Mouse (Mus musculus) ZHBTc4 (cell line): ENCODE measurements around the gene Polh.

Experiments
- DNase-seq: peaks from one replicate; pipeline ENCODE4 v3.0.0-alpha.2; 2011; ENCODE audit warnings: low read depth, low spot score

The Polh gene

DNA sequence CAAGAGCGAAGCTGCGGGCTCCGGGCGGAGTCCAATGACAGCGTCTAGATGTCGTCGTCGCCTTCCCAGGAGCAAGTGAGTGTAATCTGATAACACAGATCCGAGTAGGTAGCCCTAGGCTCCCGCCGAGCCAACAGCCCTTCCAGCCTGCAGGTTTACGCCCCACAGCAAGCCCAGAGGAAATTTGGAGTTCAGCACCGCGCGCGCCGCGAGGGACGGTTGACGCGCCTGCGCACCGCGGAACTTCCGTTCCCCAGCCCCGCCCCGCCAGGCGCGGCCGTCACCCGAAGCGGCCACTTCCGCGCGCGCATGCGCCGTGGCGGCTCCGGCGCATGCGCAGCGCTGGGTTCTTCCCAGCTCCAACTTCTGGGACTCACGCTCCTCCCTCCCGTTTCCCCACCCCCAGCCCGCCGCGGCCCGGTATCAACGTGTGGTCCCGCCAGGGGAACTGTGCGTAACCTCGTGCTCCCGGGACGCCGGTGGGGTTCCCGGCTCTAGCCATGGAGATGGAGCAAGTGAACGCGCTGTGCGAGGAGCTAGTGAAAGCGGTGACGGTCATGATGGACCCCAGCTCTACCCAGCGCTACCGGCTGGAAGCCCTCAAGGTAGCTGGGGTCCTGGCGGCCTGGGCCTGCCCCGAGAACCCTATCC, at the start of gene Polh, which contains the start of gene Xpo5:
Polh (minus strand) TSS at position 225 of the 651 bp plus-strand sequence.
Xpo5 (plus strand) TSS at position 362 of the 651 bp plus-strand sequence.
- peak; percentile 99 for DNase-seq

DNA sequence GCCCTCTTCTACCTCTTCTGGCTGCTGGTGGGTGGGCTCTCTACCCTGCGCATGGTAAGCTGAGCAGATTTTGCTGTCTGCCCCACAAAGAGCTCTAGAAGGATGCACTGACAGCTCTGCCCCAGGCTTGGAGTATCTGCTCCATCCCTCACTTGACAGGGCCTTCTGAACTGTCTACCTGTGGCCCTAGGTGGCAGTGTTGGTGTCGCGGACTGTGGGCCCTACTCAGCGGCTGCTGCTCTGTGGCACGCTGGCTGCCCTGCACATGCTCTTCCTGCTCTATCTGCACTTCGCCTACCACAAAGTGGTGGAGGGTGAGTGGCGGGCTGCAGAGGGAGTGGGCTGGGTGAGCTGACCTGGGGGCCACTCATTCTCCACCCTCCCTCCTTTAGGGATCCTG, 48.7 kb upstream of the Polh start:
- DNase-seq = peak; percentile 59

DNA sequence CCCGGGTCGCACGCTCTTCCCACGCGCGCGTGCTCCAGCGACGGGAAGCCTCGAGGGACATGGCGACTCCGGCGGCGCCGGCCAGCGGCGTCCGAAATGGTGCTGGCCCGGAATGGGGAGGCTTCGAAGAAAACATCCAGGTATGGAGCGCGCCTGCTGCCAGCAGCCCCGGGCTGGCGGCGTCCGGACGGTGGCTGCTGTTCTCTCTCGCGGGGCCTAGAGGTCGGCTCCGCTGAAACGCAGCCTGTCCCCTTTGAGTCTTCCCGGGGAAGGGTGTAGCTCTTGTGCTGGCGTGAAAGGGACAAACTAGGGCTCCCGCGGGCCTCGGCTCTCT, 45.7 kb upstream of the Polh start:
- no peak for DNase-seq

DNA sequence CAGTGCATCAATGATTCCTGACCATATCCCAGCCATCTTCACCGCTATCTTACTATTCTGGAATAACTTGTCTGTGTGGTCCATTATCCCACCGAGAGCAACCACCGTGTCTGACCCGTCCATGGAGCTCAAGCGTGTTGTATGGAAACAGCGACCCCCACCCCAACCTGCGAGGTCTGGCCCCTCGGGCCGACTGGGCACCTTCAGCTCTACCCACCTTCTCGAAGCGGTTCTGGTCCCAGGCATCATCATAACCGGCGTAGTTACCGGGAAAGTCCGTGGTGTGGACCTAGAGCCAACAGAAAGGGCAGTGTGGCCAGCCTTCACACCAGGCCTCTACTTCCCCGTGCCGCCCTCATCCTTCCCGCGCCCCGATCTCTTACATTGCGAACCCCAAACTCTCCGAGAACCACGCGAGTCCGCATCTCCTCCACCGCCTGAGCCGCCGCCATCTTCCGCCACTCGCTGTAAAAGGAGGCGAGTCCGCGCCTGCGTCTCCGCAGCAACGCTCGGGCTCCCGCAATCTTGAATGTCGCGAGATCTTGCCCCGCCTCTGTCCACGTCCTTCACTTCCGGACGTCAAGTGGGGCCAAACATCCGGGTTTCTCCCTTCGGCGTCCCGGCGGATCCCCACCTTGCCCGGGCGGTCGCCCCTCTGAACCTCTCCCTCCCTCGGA, 45.2 kb upstream of the Polh start, which contains the start of the genes Polr1c and Yipf3:
Polr1c (minus strand) TSS at position 543 of the 677 bp plus-strand sequence.
Yipf3 (plus strand) TSS at position 569 of the 677 bp plus-strand sequence.
- DNase-seq = peak; percentile 97

DNA sequence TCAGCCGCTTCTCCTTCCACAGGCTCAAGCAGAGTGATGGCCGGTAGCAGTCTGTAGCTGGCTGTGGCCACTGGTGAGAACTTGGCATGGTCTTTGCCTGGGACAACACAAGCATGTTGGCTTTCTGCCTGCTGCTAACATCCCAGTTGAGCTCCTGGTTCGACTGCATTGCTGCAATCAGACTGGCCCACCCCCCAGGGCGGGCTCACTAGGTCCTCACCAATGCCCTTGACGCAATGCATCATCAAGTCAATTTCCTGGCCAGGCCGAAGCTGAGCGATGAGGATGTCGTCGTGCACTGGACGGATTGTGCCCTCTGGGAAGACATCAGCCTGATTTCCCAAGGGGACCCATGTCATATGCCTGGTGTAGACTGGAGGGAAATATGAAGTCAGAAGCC, 42.1 kb upstream of the Polh start:
- DNase-seq = no peak

DNA sequence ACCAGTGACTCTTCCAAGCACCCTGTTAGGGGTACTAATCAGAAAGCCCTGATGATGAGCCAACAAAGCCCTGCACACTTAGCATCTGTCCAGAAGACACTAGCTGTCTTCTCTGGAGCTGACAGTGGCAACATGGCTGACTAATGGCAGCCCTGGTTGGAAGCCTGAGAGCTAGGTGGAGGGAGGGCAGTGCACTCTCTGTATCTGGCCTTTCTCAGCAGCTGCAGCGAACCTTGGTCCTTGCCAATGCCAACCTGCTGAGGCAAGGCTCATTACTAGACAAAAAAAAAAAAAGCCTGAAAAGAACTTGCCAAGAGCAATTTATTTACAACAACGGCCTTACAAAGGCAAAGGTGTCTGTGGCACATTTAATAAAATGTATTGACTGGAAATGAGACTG, 41.2 kb upstream of the Polh start:
- DNase-seq = no peak

DNA sequence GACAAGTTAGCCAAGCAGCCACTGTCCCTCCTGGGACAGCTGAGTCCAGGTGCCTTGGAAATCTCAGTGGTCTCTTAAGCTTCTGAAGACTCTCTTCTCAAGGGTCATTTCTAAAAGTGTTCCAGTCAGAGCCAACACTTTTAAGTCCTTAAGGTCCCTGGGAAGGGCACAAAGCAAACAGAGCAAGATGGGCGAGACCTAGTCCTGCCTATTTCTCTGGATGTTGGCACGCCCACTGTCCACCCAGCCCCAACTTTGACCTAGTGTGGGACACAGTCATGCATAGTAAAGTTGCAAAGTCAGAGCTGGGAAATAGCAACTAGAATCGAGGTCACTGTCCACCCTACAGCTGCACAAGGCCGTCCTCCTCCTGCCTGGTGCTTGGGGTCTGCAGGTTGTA, 40.5 kb upstream of the Polh start:
- DNase-seq = no peak

DNA sequence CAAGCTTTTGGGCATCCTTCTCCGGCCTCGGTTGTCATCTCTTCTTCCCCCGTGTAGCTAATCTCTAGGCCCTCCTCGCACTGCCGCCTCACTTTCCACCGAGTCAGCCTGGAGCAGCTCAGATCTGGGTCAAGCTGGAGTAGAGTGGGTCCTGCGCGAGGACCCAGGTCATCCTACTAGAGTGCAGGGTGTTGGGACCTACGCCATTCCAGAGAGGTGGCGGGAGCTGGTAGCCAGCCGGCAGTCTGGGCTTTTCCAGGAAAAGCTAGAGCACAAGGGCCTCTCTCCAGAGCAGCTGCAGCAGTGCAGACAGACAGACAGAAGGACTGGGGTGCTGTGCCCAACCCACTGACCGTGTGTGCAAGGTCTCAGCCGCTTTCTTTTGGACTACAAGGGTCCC, 39.8 kb upstream of the Polh start:
- DNase-seq = no peak

DNA sequence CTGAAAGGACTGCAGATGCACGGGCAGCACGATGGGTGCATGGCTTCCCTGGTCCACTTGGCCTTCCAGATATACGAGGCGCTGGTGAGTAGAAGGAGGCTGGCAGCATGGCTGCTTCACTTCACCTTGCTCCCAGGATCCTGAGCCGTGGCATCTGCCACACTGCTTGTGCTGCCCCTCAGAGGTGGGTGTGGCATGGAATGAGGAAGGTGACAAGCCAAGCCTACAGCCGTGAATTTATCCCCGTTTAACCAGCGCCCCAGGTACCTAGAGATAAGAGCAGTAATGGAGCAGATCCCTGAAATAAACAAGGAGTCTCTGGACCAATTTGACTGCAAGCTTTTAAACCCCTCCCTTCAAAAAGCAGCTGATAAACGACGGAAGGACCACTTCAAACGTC, 39.0 kb upstream of the Polh start:
- no peak for DNase-seq

DNA sequence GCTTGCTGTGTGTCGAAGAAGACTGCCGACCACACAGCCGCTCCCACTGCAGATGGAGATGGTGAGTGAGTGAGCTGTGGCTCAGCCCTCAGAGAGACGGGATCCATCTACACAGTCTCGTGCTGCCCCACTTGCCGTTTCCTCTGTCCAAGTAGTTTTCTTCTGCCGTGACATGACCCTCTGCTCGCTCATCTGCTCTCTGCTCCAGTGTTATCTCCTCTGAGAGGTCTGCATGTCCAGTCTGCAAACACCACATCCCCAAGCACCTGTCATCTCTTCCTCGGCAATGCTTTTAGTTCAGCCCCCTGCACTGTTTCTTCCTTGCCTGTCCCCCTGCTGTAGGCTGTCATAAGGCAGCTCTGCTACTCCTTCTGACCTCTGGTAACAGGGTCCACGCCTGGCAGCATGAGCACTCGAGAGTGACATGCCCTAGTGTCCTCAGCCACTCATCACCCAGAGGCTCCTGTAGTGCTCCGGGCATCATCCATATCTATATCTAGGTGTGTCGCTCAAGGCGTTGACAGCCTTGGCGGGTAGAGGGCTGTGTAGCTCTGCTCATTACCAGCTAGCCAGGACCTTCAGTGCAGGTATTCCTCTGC, 37.2 kb upstream of the Polh start:
- DNase-seq = no peak

DNA sequence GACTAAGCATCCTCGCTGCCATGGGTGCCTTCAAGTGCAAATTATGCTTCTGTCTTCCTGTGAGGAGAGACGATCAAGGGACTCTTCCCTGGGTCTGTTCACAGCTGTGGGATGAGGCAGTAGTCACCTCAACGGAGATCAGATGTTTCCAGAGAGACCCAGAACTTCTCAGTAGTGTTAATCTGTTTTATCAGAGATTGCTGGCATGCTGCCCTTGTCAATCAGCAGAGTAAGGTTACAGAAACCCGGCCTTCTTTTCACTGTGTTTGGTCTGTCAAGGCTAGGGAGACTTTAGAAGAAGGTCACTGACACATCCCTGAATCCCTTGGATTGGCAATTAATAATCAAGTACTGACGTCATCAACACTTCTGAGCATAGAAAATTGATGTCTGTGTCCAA, 35.0 kb upstream of the Polh start:
- DNase-seq = no peak

DNA sequence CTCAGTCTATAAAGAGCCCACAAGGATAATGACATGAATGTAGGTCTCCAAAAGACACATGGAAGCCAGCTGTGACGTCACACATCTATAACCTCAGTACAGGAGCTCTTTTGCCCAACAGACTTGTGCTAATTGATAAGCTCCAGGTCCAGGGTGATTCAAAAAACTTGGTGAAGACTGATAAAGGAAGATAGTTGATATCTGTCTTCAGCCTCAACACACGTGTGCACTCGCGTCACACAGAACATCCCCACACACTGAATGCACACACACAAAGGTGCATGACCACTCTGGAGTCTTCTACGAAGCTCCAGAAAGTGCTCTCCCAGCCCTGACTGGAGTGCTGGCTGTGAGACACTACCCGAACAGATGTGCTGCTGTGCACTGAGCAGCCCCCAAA, 34.6 kb upstream of the Polh start:
- DNase-seq = no peak

DNA sequence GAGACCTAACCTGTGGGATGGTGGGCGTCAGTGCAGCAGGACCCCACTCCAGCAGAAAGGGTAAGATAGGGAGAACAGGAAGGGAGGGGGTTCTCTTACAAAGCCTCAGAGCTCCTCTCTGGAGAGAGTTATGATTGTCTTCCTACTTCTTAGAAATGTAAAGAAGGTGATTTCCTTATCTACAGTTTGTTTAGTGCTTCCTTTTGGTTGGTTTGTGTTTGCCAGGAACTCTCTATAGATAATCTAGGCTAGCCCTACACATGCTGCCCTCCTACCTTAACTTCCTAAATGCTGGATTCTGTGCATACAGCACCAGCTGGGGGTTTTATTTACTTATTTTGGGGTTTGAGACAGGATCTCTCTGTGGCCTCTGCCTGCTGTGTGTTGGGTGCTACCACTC, 33.6 kb upstream of the Polh start:
- DNase-seq = no peak

DNA sequence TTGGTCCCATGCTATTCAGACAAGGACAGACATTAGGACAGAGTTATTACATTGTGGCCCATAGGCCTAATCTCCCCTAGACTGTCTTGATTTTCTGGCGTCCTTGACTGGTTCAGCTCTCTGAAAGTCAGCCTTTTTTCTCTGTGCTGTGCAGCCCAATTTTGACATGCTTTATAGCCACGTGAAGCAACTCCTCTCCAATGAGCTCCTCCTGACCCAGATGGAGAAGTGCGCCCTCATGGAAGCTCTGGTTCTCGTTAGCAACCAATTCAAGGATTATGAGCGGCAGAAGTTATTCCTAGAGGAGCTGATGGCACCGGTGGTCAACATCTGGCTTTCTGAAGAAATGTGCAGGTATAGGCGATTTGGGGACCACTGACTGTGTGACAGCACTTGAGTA, 25.1 kb upstream of the Polh start:
- DNase-seq = no peak

DNA sequence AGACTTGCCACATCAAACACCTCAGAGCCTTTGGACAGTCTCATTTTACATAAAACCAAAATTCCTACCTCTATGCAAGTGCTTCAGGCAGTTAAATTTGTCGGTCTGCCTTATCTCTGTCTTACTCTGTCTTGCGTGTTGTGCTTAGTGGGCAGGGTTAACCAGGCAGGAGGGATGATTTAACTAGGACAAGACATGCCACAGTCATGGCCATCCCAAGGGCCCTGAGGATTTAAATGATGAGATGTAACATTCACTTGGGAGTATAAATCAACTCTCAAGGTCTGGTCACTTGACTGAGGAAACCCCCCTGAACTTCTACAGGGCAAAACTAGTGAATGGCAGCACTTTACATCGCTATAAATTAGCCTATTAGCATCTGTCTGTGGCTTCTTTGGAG, 19.2 kb upstream of the Polh start:
- no peak for DNase-seq

DNA sequence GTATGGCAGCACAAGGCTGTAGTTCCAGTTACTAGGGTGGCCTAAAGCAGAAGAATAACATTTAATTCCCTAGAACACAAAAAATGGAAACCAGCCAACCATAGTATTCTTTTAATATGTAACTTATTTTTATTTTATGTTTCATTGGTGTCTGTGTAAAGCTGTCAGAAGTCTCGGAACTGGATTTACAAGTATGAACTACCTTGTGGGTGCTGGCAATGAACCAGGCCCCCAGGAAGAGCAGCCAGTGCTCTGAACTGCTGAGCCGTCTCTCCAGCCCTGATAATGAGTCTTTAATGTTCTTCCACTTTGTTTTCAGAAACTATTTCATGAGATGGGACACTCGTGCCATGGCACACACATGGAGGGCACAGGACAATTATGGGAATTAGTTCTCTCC, 8.1 kb upstream of the Polh start:
- DNase-seq = no peak

DNA sequence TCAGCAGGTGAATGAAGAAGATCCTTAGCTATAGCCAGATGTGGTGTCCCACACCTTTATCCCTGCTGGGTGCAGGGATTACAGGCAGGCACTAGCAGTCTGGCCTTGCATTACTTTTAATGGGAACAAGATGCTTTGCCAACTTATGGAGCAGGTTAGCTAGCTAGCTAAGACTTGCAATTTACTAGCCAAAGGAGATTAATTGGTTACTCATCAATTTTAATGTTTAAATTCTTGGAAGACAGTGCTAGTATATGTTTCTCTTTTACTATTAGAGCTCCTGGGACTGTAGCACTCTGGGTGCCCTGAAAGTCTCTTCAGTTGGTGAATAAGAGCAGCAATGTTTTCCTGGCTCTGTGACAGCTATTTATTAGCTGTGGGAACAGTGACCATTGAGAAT, 4.2 kb upstream of the Polh start:
- no peak for DNase-seq

DNA sequence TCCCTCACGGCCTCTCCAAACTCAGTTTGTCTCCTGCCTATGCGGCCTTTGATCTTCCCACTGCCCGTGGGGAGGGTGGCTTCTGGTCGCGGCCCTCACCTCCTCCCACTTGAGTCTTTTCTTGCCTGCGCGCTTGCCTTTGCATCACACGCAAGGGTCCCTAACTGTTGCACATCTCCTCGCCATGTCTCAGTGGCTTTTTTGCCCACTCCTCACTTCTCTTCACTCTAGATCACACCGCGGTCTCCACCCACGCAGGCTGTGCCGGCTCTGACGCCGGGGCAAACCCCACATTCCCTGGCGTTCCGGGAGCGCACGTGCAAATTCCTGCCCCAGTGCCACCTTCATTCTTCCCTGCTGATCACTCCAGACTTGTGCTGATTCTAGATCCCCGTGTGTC, 633 bp upstream of the Polh start:
- peak; percentile 68 for DNase-seq

DNA sequence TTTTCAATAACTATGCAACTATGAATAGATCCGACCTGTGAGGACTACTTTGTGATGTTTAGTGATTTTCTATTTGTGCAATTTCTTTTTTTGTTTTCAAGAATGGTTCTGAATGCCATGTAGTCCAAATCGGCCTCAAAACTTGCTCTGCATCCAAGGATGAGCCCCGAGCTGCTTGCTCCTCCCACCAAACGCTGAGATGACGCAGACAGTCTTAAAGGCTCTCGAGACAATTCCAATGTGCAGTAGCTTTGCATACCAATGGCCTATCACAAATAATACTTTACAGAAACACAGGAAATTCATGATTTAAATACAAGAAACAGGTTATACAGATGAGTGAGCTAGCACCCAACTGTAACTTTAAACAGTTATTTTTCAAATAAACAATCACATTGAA, 1.3 kb downstream of the Polh start:
- peak; percentile 21 for DNase-seq

DNA sequence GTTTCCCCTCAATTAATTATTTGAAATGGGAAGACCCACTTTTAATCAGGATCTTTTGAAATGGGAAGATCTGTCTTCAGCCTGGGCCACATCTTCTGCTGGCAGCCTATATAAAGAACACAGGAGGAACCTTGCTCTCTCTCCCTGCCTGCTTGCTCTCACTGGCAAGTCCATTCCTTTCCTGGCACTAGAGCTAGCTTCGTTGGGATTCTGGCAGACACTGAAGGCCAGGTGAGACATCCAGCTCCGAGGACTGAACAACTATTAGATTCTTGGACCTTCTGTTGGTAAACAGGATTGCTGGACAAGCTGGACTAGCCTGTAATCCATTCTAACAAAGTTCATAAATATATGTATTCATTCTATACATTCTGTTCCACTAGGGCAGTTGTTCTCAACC, 13.6 kb downstream of the Polh start:
- no peak for DNase-seq

DNA sequence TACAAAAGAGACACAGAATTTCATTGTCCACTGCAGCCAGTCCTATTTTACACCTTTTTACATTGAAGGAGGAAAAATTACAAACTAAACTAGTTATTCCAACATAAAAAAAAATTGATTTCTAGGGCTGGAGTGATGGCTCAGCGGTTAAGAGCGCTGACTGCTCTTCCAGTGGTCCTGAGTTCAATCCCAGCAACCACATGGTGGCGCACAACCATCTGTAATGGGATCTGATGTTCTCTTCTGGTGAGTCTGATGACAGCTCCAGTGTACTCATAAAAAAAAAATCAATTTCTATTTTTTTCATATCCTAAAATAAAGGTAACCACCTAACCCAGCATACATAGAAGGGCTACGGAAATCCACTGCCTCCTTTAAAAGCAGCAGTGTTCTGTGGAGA, 20.2 kb downstream of the Polh start:
- DNase-seq = no peak

DNA sequence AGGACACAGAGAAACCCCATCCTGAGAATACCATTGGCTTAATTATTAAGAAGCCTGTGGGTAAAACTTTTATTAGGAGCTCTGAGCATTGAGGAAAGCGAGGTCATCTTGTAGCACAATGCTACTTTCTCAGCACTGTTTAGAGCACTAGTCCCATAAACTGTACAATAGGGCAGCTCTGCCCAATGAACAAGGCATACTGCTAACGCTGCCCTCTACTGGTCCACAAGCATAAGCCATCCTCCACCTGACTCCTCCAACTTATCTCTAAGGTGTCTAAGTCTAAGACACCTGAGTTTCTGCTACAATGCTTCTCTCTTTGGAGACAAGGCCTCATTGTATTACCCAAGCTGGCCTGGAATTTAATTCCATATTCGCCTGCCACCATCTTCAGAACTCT, 31.9 kb downstream of the Polh start:
- peak; percentile 59 for DNase-seq

DNA sequence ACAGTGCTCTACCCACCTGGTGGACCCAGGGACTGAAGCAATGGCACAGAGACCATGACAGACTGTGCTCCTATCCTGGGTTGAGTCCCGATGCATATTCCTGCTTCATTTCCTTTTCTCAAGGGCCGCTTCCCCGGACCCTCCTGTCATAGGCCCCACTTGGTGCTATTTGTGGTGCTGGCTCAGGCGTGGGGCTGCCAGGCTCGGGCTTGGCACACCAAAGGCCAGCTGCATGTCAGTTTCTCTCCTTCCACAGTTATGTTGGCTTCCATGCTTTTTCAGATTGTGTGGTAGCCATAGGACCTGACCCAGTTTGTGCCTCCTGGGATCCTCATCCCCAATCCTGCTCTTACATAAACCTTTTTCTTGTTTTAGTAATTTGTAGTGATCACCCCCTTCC, 33.7 kb downstream of the Polh start:
- no peak for DNase-seq
